Mouse (Mus musculus) layer of hippocampus, adult 18-20 months (tissue): Measurements from ENCODE around the gene Tbx4. TPM values are rescaled to one million over a fixed set of nuclear protein-coding genes. Genes with fewer than 3 reads are reported as not detected.

Source experiments
- DNase-seq, 2 experiments: peaks; one replicate each; pipeline ENCODE4 v3.0.0; 2022; ENCODE audit warnings: low spot score in 2 of 2
- total RNA-seq, 2 experiments: library from RNA; stranded (reverse); gene quantifications; 2 replicates each; pipeline ENCODE4 v1.2.3; 2021

Tbx4 gene
- total RNA-seq, 2 experiments from 2014 or later = 0.18 TPM; not detected in 1

GRCm38 (mm10) chr11:85850758-85851157 lies 35.5 kb upstream of the Tbx4 start:
- DNase-seq = no peak

- DNase-seq = no peak
Observed at GRCm38 (mm10) chr11:85857997-85858698, 28.1 kb upstream of the Tbx4 start.

DNA sequence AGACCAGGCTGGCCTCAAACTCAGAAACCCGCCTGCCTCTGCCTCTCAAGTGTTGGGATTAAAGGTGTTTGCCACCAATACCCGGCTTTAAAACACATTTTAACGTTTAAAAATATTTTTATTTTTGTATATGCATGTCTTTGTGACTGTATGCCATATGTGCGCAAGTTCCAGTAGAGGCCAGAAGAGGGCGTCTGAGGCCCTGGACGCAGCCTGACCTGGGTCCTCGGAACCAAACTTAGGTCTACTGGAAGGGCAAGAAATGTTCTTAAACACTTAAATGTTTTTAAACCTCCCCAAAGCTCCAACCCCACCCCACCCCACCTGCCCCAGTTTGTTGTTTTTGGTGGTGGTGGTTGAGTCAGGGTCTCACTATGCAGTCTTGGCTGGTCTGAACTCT lies 21.9 kb upstream of the Tbx4 start:
- DNase-seq = no peak

DNA sequence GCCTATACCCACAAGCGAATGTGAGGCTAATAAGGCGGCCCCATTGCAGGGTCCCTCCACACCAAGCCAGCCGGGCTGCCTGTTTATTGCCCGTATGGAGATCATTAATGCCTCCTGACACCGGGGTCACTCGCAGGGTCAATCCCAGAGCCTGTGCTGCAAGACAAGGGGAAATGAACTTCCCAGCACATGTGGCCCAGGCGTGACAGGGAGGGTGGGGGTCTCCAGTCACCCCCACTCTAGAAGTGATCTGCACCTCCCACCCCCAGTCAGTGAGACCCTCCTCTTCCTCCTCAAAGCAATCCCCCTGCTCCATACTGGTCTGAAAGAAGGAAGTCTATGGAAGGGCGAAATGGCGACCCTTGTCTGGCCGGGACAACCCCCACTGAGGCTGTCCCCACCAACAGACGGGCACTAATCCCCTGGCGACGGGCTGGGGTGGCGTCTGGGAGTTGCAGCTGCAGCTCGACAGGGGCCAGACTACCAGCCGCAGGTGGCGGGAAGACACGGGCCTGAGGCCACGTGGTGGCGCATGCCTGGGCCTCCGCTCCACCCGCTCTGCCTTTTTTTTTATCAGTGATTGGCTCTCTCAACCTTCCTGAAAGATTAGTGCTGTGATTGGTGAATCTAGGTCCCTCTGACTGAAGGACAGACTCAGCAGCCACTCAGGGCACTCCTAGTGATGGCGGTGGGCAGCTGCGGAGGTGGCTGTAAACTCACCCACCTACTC lies 10.0 kb upstream of the Tbx4 start:
- DNase-seq = no peak

DNA sequence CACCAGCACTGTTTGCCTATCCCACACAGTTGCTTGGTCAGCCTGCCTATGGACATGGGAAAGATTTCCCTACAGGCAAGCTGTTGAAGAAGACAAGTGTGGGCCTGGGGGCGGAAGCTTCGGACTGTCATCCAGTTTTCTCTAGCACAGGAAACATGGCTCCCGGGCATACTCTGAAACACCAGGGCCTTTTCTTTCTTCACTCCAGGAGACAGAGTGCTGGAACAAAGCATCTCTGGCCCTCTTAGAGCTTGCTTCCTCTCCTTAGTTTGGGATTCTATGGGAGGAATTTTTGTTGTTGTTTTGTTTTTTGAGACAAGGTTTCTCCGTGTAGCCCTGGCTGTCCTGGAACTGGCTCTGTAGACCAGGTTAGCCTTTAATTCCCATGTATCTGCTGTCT lies 1.7 kb upstream of the Tbx4 start:
- no peak for DNase-seq

DNA sequence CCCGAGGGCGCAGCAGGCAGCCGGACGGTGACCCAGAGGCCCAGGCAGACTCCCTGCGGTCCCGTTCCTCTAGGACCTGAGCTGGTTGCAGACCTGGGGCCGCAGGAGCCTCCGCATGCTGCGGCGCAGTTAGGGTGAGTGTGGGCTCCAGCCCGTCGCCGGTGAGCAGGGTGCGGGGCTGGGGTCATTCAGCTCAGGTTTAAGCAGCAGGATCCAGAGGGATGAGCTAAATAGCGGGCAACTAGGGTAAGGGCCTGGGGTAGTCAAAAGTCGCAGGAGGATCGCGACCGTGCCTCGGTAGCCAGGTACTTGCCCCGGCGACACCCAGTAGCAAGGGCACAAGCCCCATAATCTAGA lies 185 bp downstream of the Tbx4 start:
- DNase-seq = no peak

- DNase-seq = no peak
Observed at GRCm38 (mm10) chr11:85887273-85887672, 1.1 kb downstream of the Tbx4 start.

DNA sequence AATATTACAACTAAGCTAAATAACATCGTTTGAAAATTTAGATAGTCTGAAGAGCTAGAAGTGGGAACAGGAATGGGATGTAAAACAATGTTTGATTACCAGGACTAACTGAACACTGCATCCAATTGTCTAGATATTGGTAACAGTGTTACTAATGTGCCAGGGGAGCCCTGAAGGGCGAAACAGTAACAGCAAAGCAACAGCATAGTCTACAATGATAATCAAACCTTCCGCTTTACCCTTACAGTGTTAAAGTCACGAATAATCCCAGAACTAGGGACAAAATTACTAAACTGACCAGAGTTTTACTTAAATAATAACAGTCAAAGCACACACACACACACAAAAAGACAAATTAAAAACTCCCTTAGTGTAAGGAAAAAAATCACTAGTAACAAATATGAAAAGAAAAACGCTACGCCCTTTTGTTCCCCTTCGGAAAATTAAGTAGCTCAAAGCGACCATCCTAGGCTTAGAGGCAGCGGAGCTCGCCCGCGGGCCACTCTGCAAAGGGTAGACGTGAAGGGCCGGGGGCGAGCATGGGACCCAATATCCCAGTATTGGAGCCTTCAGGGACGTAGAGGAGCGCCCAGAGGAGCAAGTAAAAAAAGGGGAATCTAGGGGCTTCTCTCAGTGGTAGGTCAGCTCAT lies 1.7 kb downstream of the Tbx4 start:
- DNase-seq = no peak

DNA sequence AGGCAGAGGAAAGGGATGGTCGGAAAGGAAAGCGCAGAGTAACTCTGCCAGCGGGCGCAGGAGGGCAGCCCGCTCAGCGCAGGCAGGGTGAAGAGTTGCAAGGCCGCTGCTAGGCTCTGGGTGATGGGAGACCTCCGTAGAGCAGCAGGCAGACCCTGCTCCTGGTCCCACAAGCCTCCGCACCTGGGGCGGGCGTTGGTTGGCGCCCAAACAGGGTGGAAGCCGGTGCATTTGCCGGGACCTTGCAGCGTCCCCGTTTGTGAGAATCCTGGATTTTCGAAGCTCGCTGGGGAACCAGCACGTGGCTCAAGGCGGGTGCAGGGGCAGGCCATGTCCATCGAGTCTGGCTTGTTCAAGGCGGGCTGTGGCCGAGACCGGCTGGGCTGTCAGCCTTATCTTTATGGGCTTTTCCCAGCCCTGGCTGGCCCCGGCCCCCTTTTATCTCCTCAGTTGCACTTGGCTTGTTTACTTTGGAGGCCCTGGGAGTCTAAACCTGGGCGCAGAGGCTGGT lies 2.3 kb downstream of the Tbx4 start:
- no peak for DNase-seq

GRCm38 (mm10) chr11:85889056-85889729 lies 3.0 kb downstream of the Tbx4 start:
- no peak for DNase-seq

- no peak for DNase-seq
Observed at GRCm38 (mm10) chr11:85889730-85890562, 3.7 kb downstream of the Tbx4 start.

GRCm38 (mm10) chr11:85890563-85890845 lies 4.3 kb downstream of the Tbx4 start:
- no peak for DNase-seq

- no peak for DNase-seq
Observed at GRCm38 (mm10) chr11:85891010-85891691, 4.9 kb downstream of the Tbx4 start.

DNA sequence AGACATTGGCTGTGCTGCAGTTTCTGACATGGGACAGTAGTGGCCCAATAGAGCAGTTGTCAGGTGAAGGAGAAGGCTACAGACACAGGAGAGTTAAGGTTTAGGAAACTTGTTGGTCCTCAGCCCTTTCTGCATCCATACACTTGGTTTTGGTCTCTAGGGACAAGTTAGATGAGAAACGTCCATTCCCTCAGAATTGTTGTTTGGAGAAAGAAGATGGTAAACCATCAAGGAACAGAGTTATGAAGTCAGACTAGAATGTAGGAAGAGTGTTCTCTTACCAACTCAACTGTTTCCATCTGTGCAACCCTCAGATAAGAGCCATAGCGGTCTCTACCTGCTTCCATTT lies 5.4 kb downstream of the Tbx4 start:
- DNase-seq = no peak

DNA sequence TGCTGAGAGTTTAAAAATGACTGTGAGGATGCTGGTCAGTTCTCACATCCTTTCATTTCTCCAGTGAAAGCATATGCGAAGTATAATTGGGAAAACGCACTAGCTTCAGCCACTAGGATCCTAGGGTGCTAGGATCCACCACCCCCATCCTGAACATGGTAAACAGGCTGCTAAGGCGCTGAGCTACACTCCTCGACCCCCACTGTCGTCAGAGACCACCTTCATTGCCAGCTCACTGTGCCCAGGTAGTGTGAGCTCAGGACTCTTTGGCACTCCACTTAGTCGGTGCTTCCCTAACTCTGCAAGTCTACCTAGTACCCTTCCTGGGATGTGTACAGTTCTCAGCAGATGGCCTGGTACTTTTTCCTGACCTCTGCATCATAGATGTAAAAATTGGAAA lies 6.5 kb downstream of the Tbx4 start:
- DNase-seq = no peak

GRCm38 (mm10) chr11:85893400-85894135 lies 7.3 kb downstream of the Tbx4 start:
- DNase-seq = no peak

DNA sequence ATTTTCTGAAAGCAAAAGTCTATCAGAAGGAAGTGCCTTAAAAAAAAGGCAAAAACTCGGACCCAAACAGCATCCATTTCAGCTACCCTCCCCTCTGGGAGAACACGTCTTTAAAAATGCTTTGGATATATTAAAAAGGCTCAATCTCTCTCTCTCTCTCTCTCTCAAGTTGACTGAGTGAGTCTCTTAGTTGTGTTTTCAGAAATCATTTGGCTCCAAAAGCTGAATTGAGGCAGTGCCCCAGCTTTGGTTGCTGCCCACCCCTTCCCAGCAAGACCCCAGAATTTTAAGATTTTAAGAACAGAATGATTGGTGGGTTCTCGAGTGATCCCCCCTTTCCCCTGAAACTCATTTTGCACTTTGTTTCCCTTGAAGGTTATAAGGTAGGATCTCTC lies 7.9 kb downstream of the Tbx4 start:
- no peak for DNase-seq

GRCm38 (mm10) chr11:85894731-85895545 lies 8.7 kb downstream of the Tbx4 start:
- no peak for DNase-seq
